Mouse (Mus musculus) thymus, postnatal 14 days (tissue): ENCODE data around the gene Ryr1.

ENCODE experiments used
- DNase-seq: peaks from one replicate; pipeline ENCODE4 v3.0.0; 2021

Gene Ryr1

DNA sequence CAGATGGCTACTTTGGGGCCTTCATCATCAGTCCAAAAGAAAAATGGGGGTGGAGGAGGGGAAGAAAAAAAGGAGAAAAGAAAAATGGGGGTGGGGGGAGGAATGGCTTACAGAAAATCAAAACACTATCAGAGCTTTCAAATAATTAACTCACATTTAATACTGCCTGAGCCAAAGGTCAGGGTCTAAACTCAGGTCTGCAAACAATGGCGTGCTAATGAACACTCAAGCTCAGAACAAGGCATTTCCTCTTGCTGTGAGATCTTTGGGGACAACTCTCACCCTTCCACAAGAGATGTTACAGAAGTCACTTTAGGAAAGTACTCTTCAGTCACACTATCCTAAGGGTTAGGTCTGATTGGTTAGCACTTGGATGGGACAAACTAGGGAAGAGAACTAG lies 166.2 kb downstream of the Ryr1 start:
- no peak for DNase-seq

- no peak for DNase-seq
Measured at GRCm38 (mm10) chr7:28957997-28958725, 166.8 kb downstream of the Ryr1 start.

GRCm38 (mm10) chr7:28957286-28957685 lies 167.7 kb downstream of the Ryr1 start:
- no peak for DNase-seq

- DNase-seq = no peak
Measured at GRCm38 (mm10) chr7:28956270-28956669, 168.7 kb downstream of the Ryr1 start.

DNA sequence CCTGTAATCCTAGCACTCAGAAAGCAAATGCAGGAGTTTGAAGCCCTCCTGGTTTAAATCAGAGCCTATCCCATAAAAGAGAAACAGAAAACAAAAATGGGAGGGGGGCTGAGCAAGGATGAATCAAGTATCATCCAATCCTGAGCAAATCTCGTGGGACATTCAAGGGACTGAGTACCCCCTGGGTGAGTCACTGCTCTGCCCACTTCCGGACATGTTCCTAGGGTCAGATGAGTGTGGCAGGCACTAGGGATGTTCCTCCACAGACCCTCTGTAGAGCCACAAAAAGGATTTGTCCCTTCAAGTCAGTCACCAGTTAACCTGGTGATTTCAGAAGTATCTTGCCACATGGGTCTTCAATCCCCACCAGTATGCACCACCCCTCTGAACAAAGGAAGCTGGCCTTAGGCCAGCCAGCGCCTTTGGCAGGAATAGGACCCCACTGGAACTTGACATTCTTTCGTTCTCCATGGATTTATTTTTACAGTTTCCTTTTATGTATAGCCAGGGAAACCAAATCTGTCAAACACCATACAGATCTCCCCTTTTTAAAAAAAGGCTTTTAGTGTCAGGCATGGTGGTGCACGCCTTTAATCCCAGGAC lies 169.6 kb downstream of the Ryr1 start:
- no peak for DNase-seq

DNA sequence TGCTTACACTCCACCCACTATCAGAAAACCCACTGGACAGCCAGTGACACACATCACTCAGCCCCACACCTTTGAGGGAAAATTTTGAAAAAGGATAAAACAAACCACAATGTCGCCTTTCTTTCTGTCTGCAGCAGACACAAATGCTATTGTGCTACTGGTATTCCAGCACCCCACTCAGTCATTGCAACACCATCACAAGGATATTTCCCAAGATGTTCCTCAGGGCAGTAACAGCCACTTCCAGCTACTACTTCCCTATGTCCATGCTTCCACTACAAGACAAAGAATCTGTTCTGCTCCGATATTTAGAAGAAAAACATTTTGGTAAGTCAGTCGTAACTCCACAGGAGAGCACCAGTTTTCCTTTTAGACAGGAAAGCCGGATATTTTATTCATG lies 170.2 kb downstream of the Ryr1 start:
- DNase-seq = no peak

GRCm38 (mm10) chr7:28953476-28954376 lies 171.3 kb downstream of the Ryr1 start:
- DNase-seq = no peak
